Mouse (Mus musculus) embryo, embryonic 10 days (tissue): ENCODE data around the gene Zfp612.

ENCODE experiments used
- DNase-seq: peaks from one replicate; pipeline ENCODE4 v3.0.0-alpha.2; 2015; ENCODE audit warnings: low spot score

Zfp612 gene

GRCm38 (mm10) chr8:110134236-110134635 lies 54.7 kb downstream of the Zfp612 start:
- no peak for DNase-seq

DNA sequence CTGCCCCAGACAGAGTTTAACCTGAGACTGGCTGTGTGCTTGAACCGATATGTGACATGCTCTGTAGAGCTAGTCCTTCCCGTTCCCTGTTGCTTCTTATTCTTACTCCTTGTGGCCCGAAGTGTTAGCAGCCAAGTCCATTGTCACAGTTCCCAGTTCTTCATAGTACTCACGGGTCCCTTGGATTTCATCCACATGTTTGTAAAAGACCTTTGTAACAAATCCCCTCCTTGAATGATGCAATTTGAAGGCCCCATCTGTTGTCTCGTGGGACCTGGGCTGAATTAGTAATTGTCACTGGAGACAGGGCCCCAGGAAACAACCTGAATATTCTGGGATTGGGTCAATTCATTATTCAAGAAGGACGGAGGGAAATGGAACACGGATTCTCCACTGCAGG lies 56.0 kb downstream of the Zfp612 start:
- no peak for DNase-seq

- no peak for DNase-seq
Measured at GRCm38 (mm10) chr8:110140156-110140555, 60.6 kb downstream of the Zfp612 start.

GRCm38 (mm10) chr8:110140770-110141169 lies 61.2 kb downstream of the Zfp612 start:
- DNase-seq = no peak
